Mouse (Mus musculus) heart, postnatal 0 days (tissue): ENCODE data around the gene Rilpl1. TPM values are rescaled to one million over a fixed set of nuclear protein-coding genes. Genes with fewer than 3 reads are reported as not detected.

Experiments used
- ATAC-seq: fragments of 200-750 bp; cut with Nextera tagmentation; 2 replicates; pipeline ENCODE4 v1.8.0; 2017; ENCODE audit warnings: low read depth, moderate number of reproducible peaks, moderate library complexity; ENCODE audit not compliant: insufficient read depth
- DNase-seq: peaks from one replicate; pipeline ENCODE4 v3.0.0-alpha.2; 2016; ENCODE audit warnings: low spot score
- H3K27ac ChIP-seq: fragments of 300-500 bp; sonication (generic); 2 replicates; pipeline ENCODE4 v1.5.1; 2014; ENCODE audit warnings: low read depth, mild to moderate bottlenecking
- H3K27me3 ChIP-seq: fragments of 300-500 bp; sonication (generic); 2 replicates; pipeline ENCODE4 v1.6.1; 2014; ENCODE audit warnings: low read length, mixed read lengths; ENCODE audit not compliant: control insufficient read depth, insufficient read depth
- H3K36me3 ChIP-seq: fragments of 300-500 bp; sonication (generic); replicated peaks from 2 replicates; pipeline ENCODE4 v1.6.1; 2014; ENCODE audit warnings: low read length, mixed read lengths; ENCODE audit not compliant: control insufficient read depth, insufficient read depth
- H3K4me1 ChIP-seq: fragments of 300-500 bp; sonication (generic); 2 replicates; pipeline ENCODE4 v1.6.1; 2014; ENCODE audit warnings: antibody characterized with exemption; ENCODE audit not compliant: control insufficient read depth, insufficient read depth
- H3K4me2 ChIP-seq: fragments of 300-500 bp; sonication (generic); 2 replicates; pipeline ENCODE4 v1.6.1; 2014; ENCODE audit warnings: low read depth, mild to moderate bottlenecking, low read length, moderate library complexity
- H3K4me3 ChIP-seq: fragments of 300-500 bp; sonication (generic); 2 replicates; pipeline ENCODE4 v1.5.1; 2014; ENCODE audit warnings: low read depth, low read length
- H3K9ac ChIP-seq: fragments of 300-500 bp; sonication (generic); replicated peaks from 2 replicates; pipeline ENCODE4 v1.6.1; 2014; ENCODE audit warnings: low read depth, low read length, mixed read lengths
- H3K9me3 ChIP-seq: fragments of 300-500 bp; sonication (generic); replicated peaks from 2 replicates; pipeline ENCODE4 v1.6.1; 2016; ENCODE audit warnings: low read length; ENCODE audit not compliant: control insufficient read depth
- CTCF ChIP-seq: IDR thresholded peaks from 2 replicates; pipeline ENCODE4 v1.5.1; 2016; ENCODE audit warnings: antibody characterized with exemption, control low read depth, low read depth
- EP300 ChIP-seq: IDR thresholded peaks from 2 replicates; pipeline ENCODE4 v1.6.1; 2016; ENCODE audit warnings: antibody characterized with exemption, low read depth
- WGBS: fragments of 180-500 bp; shearing (Covaris S2); extraction: QIAGEN DNeasy Blood & Tissue Kit; methylation state at CpG from one replicate; pipeline ENCODE4 v1.1.7; 2014; 5-methylcytosine and 5-hydroxymethylcytosine counted together
- polyA plus RNA-seq: library from polyadenylated mRNA; unstranded; fragments of >200 nt; fragmentation: Nextera tagmentation; extraction: Ambion mirVana; gene quantifications from 2 replicates; pipeline ENCODE4 v1.2.1, GENCODE M21; 2015
- total RNA-seq: library from RNA; depleted of rRNA; stranded (reverse); fragments of >200 nt; gene quantifications from 2 replicates; pipeline ENCODE4 v1.2.3, GENCODE M21; 2014; ENCODE audit warnings: low replicate concordance

Gene Rilpl1
- total and polyA plus RNA-seq, 2 experiments from 2014 or later: 40.5 to 52.1 TPM

GRCm38 (mm10) chr5:124456762-124457161 lies 74.4 kb downstream of the Rilpl1 start:
- no peaks in the 10 kb centered on the region for H3K9me3 ChIP-seq
- WGBS: 90% methylated on average over 6 of the region's 6 CpGs

GRCm38 (mm10) chr5:124454082-124454419 lies 77.1 kb downstream of the Rilpl1 start:
- no peaks in the 10 kb centered on the region for H3K27me3 ChIP-seq
- peaks cover 88% of the 10 kb centered on the region for H3K36me3 ChIP-seq
- H3K4me2 ChIP-seq: no peak overlapping the region
- H3K9me3 ChIP-seq: no peaks in the 10 kb centered on the region
- DNase-seq (no peak), ATAC-seq (no peak)
- H3K4me1 ChIP-seq: no peaks in the 10 kb centered on the region
- no peak overlapping the region for H3K4me3 ChIP-seq
- TF ChIP-seq EP300: no peak
- no peak for TF ChIP-seq CTCF
- H3K27ac ChIP-seq: peak overlapping the region; percentile 48; the same call in 1 of the 2 replicates
- 71% methylated on average over 1 of the region's 1 CpGs for WGBS
- H3K9ac ChIP-seq: no peak overlapping the region

More at GRCm38 (mm10) chr5:124456762-124457161, 74.4 kb downstream of the Rilpl1 start:
- no peak for TF ChIP-seq CTCF
- TF ChIP-seq EP300: no peak
- DNase-seq: no peak
- no peak for ATAC-seq
- Histone ChIP-seq H3K4me2 (no peak overlapping the region), H3K36me3 (peaks cover 83% of the 10 kb centered on the region), H3K9ac (no peak overlapping the region), H3K4me1 (no peaks in the 10 kb centered on the region), H3K27ac (no peak overlapping the region), H3K27me3 (no peaks in the 10 kb centered on the region), H3K4me3 (no peak overlapping the region)

DNA sequence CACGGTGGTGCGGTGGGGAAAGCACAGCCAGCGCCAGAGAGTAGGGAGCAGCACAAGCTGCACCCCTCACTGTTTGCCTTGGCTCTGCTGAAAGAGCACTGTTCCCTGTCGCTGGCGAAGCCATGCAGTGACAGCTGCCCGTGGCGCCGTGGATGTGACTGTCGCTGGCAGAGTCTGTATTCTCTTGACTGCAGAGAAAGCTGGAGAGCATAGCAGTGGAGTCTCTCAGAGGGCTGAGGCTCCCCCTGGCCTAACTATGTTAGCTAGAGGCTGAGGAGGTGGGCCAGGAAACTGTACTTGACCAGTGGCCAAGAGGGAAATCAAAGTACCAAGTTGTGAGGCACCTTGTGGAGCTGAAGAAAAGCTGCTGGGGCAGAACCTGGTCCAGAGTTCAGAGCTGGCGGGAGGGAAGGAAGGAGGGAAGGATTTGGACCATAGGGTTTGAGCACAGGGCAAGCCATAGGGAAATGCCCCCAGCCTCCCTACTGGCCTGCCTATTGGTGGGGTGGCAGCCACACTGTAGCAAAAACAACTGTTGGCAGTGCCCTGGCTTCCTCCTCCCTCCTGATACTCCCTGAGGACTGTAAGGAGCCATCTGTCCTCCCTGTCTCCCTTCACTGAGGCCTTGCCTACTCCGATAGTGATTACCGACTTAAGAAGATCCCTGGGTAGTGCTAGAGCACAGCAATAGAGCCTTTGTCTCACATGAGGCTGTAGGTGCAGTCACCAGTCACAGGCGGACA lies 77.7 kb downstream of the Rilpl1 start:
- WGBS: 63% methylated on average over 13 of the region's 13 CpGs
- no peak for DNase-seq
- H3K9ac ChIP-seq: no peak overlapping the region

GRCm38 (mm10) chr5:124452494-124453228 lies 78.5 kb downstream of the Rilpl1 start:
- H3K4me1 ChIP-seq: no peaks in the 10 kb centered on the region
- no peak for DNase-seq
- H3K36me3 ChIP-seq: peaks cover 88% of the 10 kb centered on the region
- peak overlapping the region; percentile 48 for H3K27ac ChIP-seq
- H3K9ac ChIP-seq: no peak overlapping the region
- ATAC-seq: no peak
- H3K4me3 ChIP-seq: no peak overlapping the region
- WGBS: 61% methylated on average over 15 of the region's 15 CpGs
- H3K27me3 ChIP-seq: no peaks in the 10 kb centered on the region
- H3K9me3 ChIP-seq: no peaks in the 10 kb centered on the region
- no peak overlapping the region for H3K4me2 ChIP-seq
- no peak for TF ChIP-seq EP300
- no peak for TF ChIP-seq CTCF

More for the DNA sequence above, 77.7 kb downstream of the Rilpl1 start:
- Histone ChIP-seq H3K4me3 (no peak overlapping the region), H3K9me3 (no peaks in the 10 kb centered on the region), H3K4me2 (no peak overlapping the region), H3K27me3 (no peaks in the 10 kb centered on the region), H3K27ac (peak overlapping the region; percentile 48), H3K4me1 (no peaks in the 10 kb centered on the region), H3K36me3 (peaks cover 88% of the 10 kb centered on the region)
- no peak for TF ChIP-seq CTCF
- TF ChIP-seq EP300: no peak
- 0 out of 2 replicates have a peak, but pooled peaks have one; percentile 19 for ATAC-seq

DNA sequence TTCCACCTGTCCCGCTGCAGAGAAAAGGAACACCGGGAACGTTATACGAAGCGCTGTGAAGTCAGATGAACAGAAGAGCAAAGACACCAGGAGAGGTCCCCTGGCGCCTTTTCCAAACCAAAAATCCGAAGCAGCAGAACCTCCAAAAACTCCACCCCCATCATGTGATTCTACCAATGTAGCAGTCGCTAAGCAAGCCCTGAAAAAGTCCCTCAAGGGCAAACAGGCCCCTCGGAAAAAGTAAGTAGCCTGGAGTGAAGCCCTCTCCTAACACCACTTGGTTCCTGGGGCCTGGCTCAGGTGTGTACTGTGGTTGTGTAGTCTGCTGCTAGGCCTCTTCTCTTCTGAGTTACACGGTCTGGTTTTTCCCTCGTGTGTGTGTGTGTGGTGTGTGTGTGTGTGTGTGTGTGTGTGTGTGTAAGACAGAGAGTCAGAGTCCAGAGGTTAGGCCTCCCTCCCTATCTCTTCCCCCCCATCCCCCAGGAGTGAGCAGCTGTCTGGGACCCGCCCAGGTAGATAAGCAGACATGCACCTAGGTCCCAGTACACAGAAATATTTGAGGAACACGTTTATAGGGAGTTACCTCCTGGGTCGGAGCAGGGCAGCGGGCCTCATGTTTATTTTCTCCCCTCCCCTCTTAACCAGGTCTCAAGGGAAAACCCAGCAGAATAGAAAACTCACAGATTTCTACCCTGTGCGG lies 80.4 kb downstream of the Rilpl1 start:
- Histone ChIP-seq H3K4me2 (no peak overlapping the region), H3K36me3 (peaks cover 75% of the 10 kb centered on the region), H3K4me3 (no peak overlapping the region), H3K9ac (no peak overlapping the region), H3K27ac (peak overlapping the region; percentile 67), H3K27me3 (no peaks in the 10 kb centered on the region), H3K4me1 (peaks cover 15% of the 10 kb centered on the region), H3K9me3 (no peaks in the 10 kb centered on the region)
- no peak for TF ChIP-seq CTCF
- ATAC-seq (no peak), DNase-seq (no peak)
- 78% methylated on average over 15 of the region's 16 CpGs for WGBS
